Mouse (Mus musculus): ENCODE results near the gene Itgb7. TPM values are rescaled to one million over a fixed set of nuclear protein-coding genes. Genes with fewer than 3 reads are reported as not detected.

Itgb7 gene
- total RNA-seq (2021): 1 to 10 TPM; 1.1 to 3.6 TPM
- long read RNA-seq, experiment 1, partial matches to known transcripts: 1 of 4 reads
- long read RNA-seq, experiment 1, other reads (novel, unspliced or antisense): 1 of 4 reads
- long read RNA-seq, experiment 2, partial matches to known transcripts: 0 of 3 reads
- long read RNA-seq, experiment 2, other reads (novel, unspliced or antisense): 3 of 3 reads

GRCm38 (mm10) chr15:102231748-102232147 is at the start of gene Itgb7:
Gene Itgb7, minus strand, starts transcription at chr15:102231944.
- no peak for DNase-seq (ENCODE audit: low spot score in 2 of 2)

GRCm38 (mm10) chr15:102280623-102281022 is 48.9 kb upstream of the Itgb7 start:
- DNase-seq (ENCODE audit: low spot score in 2 of 2): no peak

GRCm38 (mm10) chr15:102279783-102280520 is 48.2 kb upstream of the Itgb7 start:
- no peak for DNase-seq (ENCODE audit: low spot score in 2 of 2)

DNA sequence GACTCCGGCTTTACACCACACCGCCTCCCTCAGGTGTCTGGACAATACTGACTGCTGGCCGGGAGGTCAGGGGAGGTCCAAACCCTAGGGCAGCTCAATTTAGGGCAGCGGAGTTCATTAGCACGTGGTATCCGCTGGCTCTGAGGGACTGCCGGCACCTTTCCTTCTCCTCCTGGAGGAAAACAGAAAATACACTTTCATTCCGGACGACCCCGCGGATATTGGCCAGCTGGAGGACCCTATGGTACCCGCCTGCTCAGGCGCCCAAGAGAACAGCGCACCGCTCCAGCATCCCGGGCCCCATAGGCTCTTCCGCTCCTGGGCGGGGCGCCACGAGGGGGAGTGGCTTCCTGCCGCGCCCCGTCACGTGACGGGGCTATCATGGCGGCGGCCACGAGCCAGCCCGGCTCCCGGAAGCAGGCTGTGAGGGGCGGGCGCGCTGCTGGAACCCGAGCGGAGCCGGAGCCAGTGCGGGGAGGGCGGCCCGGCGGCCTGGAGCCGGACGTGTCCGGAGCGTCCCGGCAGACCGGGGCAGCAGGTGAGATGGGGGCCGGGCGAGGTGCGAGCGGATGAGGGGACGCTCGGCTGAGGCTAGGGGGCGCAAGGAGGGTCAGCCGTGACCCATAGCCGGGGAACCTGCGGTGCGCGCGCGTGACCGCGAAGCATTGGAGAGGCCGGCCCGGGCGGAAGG is 47.5 kb upstream of the Itgb7 start, which contains the start of gene Mfsd5:
Gene Mfsd5 (plus strand): TSS at position 363 of the 691 bp plus-strand sequence.
- DNase-seq (ENCODE audit: low spot score in 2 of 2): peak; percentile 79 to 81

DNA sequence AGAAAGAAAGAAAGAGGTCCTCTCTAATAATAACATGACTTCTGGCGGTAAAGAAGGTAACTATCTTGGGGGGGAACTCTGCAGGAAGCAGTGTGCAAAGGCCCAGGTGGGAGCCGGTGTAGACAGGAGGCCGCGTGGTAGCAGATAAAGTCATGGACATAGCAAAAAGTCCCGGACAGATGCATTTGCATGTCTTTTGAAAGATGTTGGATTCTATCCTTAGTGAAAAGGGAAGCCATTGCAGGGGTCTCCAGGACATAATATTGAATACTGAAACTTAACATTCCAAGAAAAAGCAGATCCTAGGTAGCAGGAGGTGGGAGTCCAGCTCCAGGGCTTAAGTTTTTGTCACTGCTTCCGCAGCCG is 47.0 kb upstream of the Itgb7 start:
- DNase-seq (ENCODE audit: low spot score in 2 of 2): no peak

GRCm38 (mm10) chr15:102273982-102274716 is 42.4 kb upstream of the Itgb7 start:
- no peak for DNase-seq (ENCODE audit: low spot score in 2 of 2)

DNA sequence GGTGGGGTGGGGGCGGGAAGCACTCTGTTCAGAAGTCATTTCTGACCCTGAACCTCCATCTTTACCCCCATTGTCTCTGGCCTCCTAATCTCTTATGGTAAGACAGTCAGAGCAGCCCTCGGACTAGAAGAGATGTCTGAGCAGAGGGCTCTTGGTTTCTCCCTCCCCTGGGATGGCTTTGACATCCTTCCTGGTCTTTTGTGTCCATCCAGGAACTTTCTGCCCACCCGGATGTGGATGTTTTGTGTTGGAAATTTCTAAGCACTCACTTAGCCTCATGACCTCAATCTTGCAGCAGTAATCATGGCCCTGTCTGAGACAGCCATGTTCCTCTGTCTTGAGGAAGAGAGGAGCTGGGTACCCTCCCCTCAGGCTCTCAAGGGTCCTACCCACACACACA is 39.7 kb upstream of the Itgb7 start:
- no peak for DNase-seq (ENCODE audit: low spot score in 2 of 2)

DNA sequence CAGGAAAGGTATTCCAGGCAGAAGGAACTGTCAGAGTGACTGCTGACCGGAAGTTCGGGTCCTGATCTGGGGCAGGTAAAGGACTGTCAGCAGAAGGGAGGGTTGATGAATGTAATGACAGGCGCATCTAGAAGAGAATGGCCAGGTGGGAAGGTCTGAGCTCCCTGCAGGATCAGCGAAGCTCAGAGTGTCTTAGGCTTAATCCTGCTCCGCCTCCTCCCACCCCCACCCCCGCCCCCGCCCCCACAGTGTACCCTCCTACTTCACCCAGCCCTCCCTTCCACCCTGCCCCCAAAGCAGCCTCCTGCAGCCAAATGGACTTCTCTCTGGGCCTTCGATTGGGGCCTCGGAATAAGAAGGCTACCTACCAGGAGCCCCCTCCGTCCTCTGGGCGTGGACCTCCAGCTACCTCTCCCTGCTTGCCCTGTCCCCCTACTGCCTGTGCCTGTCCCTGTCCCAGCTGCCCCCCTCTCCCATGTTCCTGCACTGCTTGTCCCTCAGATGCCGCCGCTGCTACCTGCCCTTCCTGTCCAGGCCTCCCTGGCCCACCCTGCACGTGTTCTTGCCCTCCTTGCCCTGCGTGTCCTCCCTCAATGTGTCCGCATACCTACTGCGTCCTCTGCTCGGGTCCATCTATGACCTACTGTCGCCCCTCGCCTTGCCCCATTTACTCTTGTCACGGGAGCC is 38.7 kb upstream of the Itgb7 start, which contains the start of gene Gm9918:
Gene Gm9918 (plus strand): TSS at position 290 of the 687 bp plus-strand sequence.
- no peak for DNase-seq (ENCODE audit: low spot score in 2 of 2)

DNA sequence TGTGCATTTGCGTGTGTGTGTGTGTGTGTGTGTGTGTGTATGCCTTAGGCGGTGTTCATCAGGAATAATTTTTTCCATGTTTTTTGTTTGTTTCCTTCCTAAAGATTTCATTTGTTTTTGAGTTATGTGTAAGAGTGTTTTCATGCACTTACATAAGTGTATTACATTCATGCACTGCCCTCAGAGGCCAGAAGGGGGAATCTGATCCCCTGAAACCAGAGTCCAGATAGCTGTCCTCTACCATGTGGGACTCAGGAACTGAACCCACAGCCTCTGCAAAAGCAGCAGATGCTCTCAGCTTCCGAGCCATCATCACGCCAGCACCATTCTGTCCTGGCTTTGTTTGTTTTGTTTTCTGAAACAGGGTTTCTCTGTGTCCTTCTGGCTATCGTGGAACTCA is 33.8 kb upstream of the Itgb7 start:
- DNase-seq (ENCODE audit: low spot score in 2 of 2): no peak

GRCm38 (mm10) chr15:102263037-102263436 is 31.3 kb upstream of the Itgb7 start:
- DNase-seq (ENCODE audit: low spot score in 2 of 2): no peak

DNA sequence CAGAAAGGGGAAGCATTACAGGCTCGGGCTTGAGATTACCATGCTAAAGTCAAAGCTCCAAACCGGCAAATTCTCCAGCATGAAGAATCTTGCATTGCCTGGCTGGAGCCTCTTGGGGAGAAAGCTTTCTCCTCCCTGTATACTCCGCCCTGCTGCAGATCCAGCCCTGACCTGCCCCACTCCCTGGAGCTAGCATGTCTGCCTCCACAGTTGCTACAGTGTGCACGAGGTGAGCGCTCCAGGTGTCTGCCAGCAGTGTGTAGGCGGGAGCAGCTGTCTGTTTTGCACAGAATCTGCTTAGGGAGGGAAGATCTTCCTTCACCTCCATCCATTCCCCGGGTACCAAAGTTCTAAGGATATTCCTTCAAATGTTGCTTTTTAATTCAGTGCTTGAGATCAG is 30.8 kb upstream of the Itgb7 start:
- DNase-seq (ENCODE audit: low spot score in 2 of 2): no peak

GRCm38 (mm10) chr15:102258581-102259253 is 27.0 kb upstream of the Itgb7 start:
- DNase-seq (ENCODE audit: low spot score in 2 of 2): no peak

DNA sequence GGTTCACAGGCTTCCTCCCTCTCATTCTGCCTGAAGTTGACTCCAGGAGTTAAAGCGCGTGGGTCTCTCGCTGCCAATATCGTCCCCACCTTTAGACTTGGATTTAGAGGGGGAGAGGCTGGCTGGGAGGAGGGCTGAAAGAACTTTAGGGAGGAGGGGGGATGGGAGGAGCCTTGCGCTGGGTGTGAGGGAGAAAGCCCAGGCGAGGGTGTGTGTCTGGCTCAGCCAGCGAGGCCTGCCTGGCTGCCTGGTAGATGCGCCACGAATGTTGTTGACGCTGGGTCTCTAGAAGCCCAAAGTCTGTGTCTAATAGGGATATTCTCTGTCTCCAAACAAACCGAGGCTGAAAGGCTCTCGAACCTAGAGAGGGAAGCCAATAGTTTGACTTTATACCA is 26.3 kb upstream of the Itgb7 start:
- no peak for DNase-seq (ENCODE audit: low spot score in 2 of 2)

GRCm38 (mm10) chr15:102257202-102258075 is 25.7 kb upstream of the Itgb7 start, which contains the start of gene Rarg:
Gene Rarg, minus strand, starts transcription at chr15:102257517.
- no peak for DNase-seq (ENCODE audit: low spot score in 2 of 2)

GRCm38 (mm10) chr15:102256431-102257201 is 24.9 kb upstream of the Itgb7 start:
- DNase-seq (ENCODE audit: low spot score in 2 of 2): no peak

DNA sequence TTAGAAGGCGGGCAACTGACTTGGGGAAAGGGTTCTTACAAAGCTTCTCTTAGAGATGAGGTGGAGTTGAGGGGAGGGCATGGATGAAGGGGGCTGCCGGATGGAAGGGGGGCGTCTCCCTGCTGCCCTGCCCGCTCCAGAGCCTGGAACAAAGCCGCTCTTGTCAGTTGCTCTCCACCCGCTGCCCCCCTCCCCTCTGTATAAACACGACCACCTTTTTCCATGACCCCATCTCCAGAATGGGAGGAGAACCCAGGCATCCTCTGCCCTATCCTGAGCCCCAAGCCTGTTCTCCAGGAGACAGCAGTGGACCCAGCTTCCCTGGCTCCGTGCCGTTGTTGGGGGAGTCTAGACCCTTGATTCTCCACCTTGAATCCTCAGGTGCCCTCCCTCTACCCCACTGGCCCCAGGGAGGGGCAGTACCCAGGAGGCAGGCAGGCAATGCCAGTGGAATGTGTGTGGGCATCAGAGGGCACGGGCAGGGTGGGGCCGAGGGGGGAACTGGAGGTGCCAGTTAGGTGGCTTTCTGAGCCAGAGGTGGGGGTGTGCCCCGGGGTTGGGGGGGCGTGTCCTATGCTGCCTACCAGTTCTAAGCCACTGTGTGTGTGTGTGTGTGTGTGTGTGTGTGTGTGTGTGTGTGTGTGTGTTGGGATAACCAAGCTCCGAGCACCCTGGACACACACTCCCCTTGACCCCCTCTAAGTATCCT is 24.0 kb upstream of the Itgb7 start:
- no peak for DNase-seq (ENCODE audit: low spot score in 2 of 2)

GRCm38 (mm10) chr15:102250521-102250920 is 18.8 kb upstream of the Itgb7 start:
- DNase-seq (ENCODE audit: low spot score in 2 of 2): no peak

- DNase-seq (ENCODE audit: low spot score in 2 of 2): no peak
These were observed 18.2 kb upstream of the Itgb7 start for GRCm38 (mm10) chr15:102249967-102250366.
